Mouse (Mus musculus) ES-E14 (cell line): ENCODE measurements around the gene Ccdc9b.

Source experiments
- CHD2 ChIP-seq: IDR thresholded peaks from 2 replicates; pipeline ENCODE4 v1.6.1; 2014; ENCODE audit warnings: mild to moderate bottlenecking, low read depth, low read length, inconsistent platforms
- HCFC1 ChIP-seq: IDR thresholded peaks from 2 replicates; pipeline ENCODE4 v1.6.1; 2012; ENCODE audit warnings: low read length, inconsistent platforms, borderline replicate concordance; ENCODE audit not compliant: insufficient read depth
- ZC3H11A ChIP-seq: IDR thresholded peaks from 2 replicates; pipeline ENCODE4 v1.6.1; 2012; ENCODE audit warnings: low read depth, mild to moderate bottlenecking, inconsistent platforms, low read length, borderline replicate concordance

GRCm38 (mm10) chr2:118779504-118780480 lies 17.3 kb upstream of the Ccdc9b start, which contains the start of gene Disp2:
- TF ChIP-seq HCFC1 (no peak), CHD2 (no peak), ZC3H11A (no peak)
